Mouse (Mus musculus): ENCODE data around the gene Mapk8. TPM values are rescaled to one million over a fixed set of nuclear protein-coding genes. Genes with fewer than 3 reads are reported as not detected.

Gene Mapk8
- polyA plus RNA-seq, 2 experiments: 2.9 to 9.1 TPM

DNA sequence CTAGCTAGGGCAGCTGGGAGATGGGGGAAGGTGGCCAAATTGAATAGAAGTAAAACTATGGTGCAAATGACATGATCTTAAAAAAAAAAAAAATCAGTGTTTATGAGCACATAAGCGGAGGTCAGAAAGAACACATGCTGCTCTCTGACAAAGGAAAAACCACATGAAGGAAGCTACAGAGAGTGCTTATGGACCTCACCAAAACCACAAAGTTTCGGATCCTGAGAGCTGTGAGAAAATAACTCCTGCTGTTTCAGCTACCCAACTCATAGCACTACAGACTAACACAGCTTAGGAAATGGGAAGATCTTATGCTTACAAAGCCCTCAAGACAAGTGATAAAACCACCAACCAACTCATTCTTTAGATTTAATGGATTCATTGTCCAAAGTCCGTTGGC lies 46.9 kb downstream of the Mapk8 start:
- no peaks in the 10 kb centered on the region for H3K9me3 ChIP-seq (ENCODE audit: control insufficient read depth, low read length)
- TF ChIP-seq EP300 (IDR thresholded peaks at IDR 0.05; ENCODE audit: low read depth) (no peak), CTCF (IDR thresholded peaks at IDR 0.05; ENCODE audit: low read depth) (no peak)
- H3K4me3 ChIP-seq (ENCODE audit: insufficient read depth in 1 of 2, low read depth in 2 of 2, low read length in 2 of 2): no peak overlapping the region
- no peak for DNase-seq (ENCODE audit: low read depth in 3 of 3, low spot score in 3 of 3)
- H3K4me2 ChIP-seq (ENCODE audit: low read depth): no peak overlapping the region
- no peaks in the 10 kb centered on the region; the same call in 1 of the 2 replicates for H3K36me3 ChIP-seq (replicated peaks; ENCODE audit: control insufficient read depth, insufficient read depth, low read depth)
- H3K27me3 ChIP-seq (ENCODE audit: control insufficient read depth, insufficient read depth, low read length): no peaks in the 10 kb centered on the region
- WGBS (ENCODE audit: insufficient replicate concordance): 53% methylated on average over 3 of the region's 3 CpGs
- no peak for ATAC-seq (ENCODE audit: insufficient read depth)
- no peaks in the 10 kb centered on the region for H3K4me1 ChIP-seq (replicated peaks; ENCODE audit: control insufficient read depth in 2 of 2, insufficient read depth in 2 of 2, low read length in 1 of 2)
- no peak overlapping the region for H3K9ac ChIP-seq (replicated peaks)
- H3K27ac ChIP-seq: no peak overlapping the region

DNA sequence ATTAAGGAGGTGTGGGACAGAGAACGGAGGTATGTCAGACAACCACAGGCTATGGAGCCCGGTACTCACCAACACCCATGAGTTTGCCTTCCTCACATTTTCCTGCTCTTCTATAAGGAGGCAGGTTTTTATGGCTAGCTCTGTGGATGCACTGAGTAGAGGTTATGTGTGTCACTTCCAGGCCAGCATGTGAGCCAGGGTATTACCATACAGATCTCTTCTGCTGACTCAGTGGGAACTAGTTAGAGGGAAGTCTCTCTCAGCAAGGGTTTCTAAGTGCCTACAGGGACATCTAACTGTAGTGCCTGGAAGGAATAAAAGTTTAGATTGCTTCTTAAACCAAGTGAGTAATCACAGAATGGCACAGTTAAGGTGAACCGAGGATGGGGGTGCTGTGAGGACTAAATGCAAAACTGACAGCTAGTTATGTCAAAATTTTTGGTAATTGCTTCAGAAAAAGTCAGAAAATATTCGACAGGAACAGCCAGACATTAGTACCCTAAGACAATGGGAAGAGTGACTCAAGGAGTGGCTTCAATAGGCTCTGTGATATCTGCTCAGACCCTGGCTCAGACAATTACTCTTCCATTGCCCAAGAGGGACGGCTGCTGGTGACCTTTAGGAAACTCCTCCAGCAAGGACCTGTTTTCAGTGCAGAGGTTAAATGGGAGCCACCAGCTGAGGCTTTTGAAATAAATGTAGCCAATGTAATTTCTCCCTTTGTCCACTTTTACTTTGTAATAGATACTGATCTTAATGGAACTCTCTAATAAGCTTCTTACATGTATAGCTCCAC lies 48.7 kb downstream of the Mapk8 start:
- H3K9me3 ChIP-seq (ENCODE audit: control insufficient read depth, low read length): no peaks in the 10 kb centered on the region
- 76% methylated on average over 5 of the region's 5 CpGs for WGBS (ENCODE audit: insufficient replicate concordance)

DNA sequence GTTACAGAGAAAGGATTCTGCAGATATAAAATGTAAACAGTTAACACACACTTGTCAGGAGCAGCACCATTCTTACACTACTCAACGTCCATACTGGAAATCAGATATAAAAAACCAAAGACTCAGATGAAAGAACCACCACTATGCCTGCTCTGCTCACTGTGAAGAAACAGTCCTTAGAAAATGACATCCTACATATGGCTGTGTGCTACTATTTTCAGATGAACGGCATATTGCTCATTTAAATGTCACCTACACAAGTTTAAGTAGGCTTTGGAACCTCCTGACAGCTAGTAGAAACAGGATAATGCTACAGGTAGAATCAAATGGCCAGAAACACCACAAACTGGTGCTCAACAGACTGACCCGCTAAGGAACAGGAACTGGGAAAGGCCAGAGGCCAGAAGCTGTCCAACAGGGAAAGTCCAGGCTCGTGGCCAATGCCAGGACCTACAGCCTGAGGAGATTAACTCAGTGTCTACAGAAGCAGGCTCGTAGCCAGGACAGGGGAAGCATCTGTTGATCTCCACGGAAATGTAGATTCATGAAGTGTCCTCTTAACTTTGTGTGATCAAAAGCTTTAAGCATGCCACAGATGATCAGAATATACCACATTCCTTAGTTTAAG lies 66.0 kb downstream of the Mapk8 start:
- Histone ChIP-seq H3K4me1 (replicated peaks; ENCODE audit: control insufficient read depth in 2 of 2, insufficient read depth in 2 of 2, low read length in 1 of 2) (no peaks in the 10 kb centered on the region), H3K4me2 (ENCODE audit: low read depth) (no peak overlapping the region), H3K27ac (no peak overlapping the region), H3K4me3 (ENCODE audit: insufficient read depth in 1 of 2, low read depth in 2 of 2, low read length in 2 of 2) (no peak overlapping the region), H3K27me3 (ENCODE audit: control insufficient read depth, insufficient read depth, low read length) (no peaks in the 10 kb centered on the region), H3K9ac (replicated peaks) (no peak overlapping the region), H3K9me3 (ENCODE audit: control insufficient read depth, low read length) (no peaks in the 10 kb centered on the region), H3K36me3 (replicated peaks; ENCODE audit: control insufficient read depth, insufficient read depth, low read depth) (no peaks in the 10 kb centered on the region)
- ATAC-seq (ENCODE audit: insufficient read depth): no peak
- DNase-seq (ENCODE audit: low read depth in 3 of 3, low spot score in 3 of 3): no peak
- TF ChIP-seq CTCF (IDR thresholded peaks at IDR 0.05; ENCODE audit: low read depth) (no peak), EP300 (IDR thresholded peaks at IDR 0.05; ENCODE audit: low read depth) (no peak)
- 74% methylated on average over 6 of the region's 6 CpGs for WGBS (ENCODE audit: insufficient replicate concordance)

More for the DNA sequence above, 48.7 kb downstream of the Mapk8 start:
- H3K4me3 ChIP-seq (ENCODE audit: insufficient read depth in 1 of 2, low read depth in 2 of 2, low read length in 2 of 2): no peak overlapping the region
- H3K27ac ChIP-seq: no peak overlapping the region
- no peaks in the 10 kb centered on the region; the same call in 1 of the 2 replicates for H3K36me3 ChIP-seq (replicated peaks; ENCODE audit: control insufficient read depth, insufficient read depth, low read depth)
- H3K27me3 ChIP-seq (ENCODE audit: control insufficient read depth, insufficient read depth, low read length): no peaks in the 10 kb centered on the region
- no peak for ATAC-seq (ENCODE audit: insufficient read depth)
- TF ChIP-seq EP300 (IDR thresholded peaks at IDR 0.05; ENCODE audit: low read depth) (no peak), CTCF (IDR thresholded peaks at IDR 0.05; ENCODE audit: low read depth) (no peak)
- H3K9ac ChIP-seq (replicated peaks): no peak overlapping the region
- no peak overlapping the region for H3K4me2 ChIP-seq (ENCODE audit: low read depth)
- H3K4me1 ChIP-seq (replicated peaks; ENCODE audit: control insufficient read depth in 2 of 2, insufficient read depth in 2 of 2, low read length in 1 of 2): no peaks in the 10 kb centered on the region
- no peak for DNase-seq (ENCODE audit: low read depth in 3 of 3, low spot score in 3 of 3)

DNA sequence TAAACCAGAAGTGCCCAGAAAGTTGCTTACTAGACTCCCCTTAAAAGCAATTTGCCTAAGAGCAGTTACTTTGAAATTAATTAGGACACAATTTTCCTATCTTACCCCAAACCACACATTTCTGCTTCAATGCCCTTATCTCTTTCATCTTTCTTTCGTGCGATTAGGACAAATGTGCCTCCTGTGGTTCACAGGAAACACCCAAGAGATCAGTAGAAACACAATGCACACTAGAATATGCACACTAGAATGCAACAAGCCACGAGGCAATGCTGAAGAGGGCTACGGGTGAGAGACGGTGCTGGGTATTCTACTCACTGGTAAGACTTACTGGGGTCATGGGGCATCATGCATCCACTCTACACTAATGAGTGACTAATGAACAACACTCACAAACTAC lies 68.2 kb downstream of the Mapk8 start:
- DNase-seq (ENCODE audit: low read depth in 3 of 3, low spot score in 3 of 3): no peak
- Histone ChIP-seq H3K27me3 (ENCODE audit: control insufficient read depth, insufficient read depth, low read length) (no peaks in the 10 kb centered on the region), H3K4me2 (ENCODE audit: low read depth) (no peak overlapping the region), H3K36me3 (replicated peaks; ENCODE audit: control insufficient read depth, insufficient read depth, low read depth) (no peaks in the 10 kb centered on the region), H3K9me3 (ENCODE audit: control insufficient read depth, low read length) (no peaks in the 10 kb centered on the region), H3K27ac (no peak overlapping the region), H3K4me3 (ENCODE audit: insufficient read depth in 1 of 2, low read depth in 2 of 2, low read length in 2 of 2) (no peak overlapping the region), H3K4me1 (replicated peaks; ENCODE audit: control insufficient read depth in 2 of 2, insufficient read depth in 2 of 2, low read length in 1 of 2) (no peaks in the 10 kb centered on the region), H3K9ac (replicated peaks) (no peak overlapping the region)
- no peak for TF ChIP-seq EP300 (IDR thresholded peaks at IDR 0.05; ENCODE audit: low read depth)
- no peak for TF ChIP-seq CTCF (IDR thresholded peaks at IDR 0.05; ENCODE audit: low read depth)
- ATAC-seq (ENCODE audit: insufficient read depth): no peak
- 35% methylated on average over 5 of the region's 5 CpGs for WGBS (ENCODE audit: insufficient replicate concordance)

DNA sequence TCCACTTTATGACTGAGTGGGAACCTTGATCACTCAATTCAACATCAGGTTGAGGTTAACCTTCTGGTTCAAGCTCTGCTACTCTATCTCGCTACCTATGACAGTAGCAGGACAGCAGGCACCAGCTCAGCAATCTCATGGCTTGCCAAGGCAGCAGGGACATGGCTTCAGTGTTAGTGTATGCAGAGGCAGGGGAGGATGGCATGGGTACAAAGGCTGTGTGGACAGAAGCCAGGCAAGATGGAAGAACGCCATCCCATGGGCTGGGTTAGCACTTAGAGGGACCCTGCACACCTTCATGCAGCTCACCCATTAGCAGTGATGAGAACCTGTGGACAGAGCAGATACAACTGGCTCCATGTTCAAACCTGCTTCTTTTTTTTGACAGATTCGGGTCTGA lies 69.7 kb downstream of the Mapk8 start:
- H3K9ac ChIP-seq (replicated peaks): no peak overlapping the region
- H3K27me3 ChIP-seq (ENCODE audit: control insufficient read depth, insufficient read depth, low read length): no peaks in the 10 kb centered on the region
- no peak for DNase-seq (ENCODE audit: low read depth in 3 of 3, low spot score in 3 of 3)
- H3K27ac ChIP-seq: no peak overlapping the region
- TF ChIP-seq EP300 (IDR thresholded peaks at IDR 0.05; ENCODE audit: low read depth) (no peak), CTCF (IDR thresholded peaks at IDR 0.05; ENCODE audit: low read depth) (no peak)
- no peaks in the 10 kb centered on the region for H3K9me3 ChIP-seq (ENCODE audit: control insufficient read depth, low read length)
- 69% methylated on average over 3 of the region's 3 CpGs for WGBS (ENCODE audit: insufficient replicate concordance)
- ATAC-seq (ENCODE audit: insufficient read depth): no peak
- no peaks in the 10 kb centered on the region for H3K36me3 ChIP-seq (replicated peaks; ENCODE audit: control insufficient read depth, insufficient read depth, low read depth)
- H3K4me3 ChIP-seq (ENCODE audit: insufficient read depth in 1 of 2, low read depth in 2 of 2, low read length in 2 of 2): no peak overlapping the region
- H3K4me2 ChIP-seq (ENCODE audit: low read depth): no peak overlapping the region
- H3K4me1 ChIP-seq (replicated peaks; ENCODE audit: control insufficient read depth in 2 of 2, insufficient read depth in 2 of 2, low read length in 1 of 2): no peaks in the 10 kb centered on the region

All from liver, embryonic 14.5 days (tissue).